Mouse (Mus musculus): ENCODE results near the gene Btbd18. TPM values are rescaled to one million over a fixed set of nuclear protein-coding genes. Genes with fewer than 3 reads are reported as not detected.

The Btbd18 gene
- polyA plus RNA-seq, 1 experiment from 2014 or later: 0.77 TPM

DNA sequence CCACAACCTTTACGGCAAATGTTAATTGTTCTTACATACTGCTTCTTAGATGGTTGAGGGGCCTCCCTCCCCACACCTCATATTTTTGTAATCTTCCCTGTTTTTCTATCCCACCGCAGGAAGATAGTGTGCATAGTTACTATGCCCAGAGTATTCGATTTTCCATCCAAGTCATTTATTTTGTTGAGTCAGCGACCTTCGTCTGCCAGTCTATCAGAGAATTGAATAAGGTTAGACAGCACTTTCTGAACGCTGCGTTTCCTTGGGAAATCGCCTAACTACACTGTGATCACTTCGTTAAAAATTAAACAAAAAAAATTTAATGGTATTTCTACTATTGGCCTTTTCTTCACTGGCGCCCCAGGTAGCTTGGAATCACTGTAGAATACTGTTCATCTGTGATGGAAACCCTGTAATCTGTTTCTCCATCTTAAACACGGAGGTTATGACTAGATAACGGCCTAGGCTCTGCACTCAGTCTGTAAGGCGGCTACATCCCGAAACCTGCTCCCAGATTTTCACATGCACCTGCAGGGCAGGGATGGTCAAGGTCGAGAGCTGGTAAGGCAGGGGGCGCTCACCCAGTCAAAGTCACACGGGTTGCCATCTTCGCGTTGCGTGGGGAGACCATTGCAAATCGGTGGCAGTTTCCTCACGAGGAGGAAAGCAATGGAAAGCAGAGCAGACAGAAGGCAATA, 18.5 kb downstream of the Btbd18 start:
- DNase-seq (ENCODE audit: low spot score) (no peak), ATAC-seq (replicated peaks; ENCODE audit: low FRiP score) (peak; percentile 45)
- Histone ChIP-seq H3K36me3 (ENCODE audit: control insufficient read depth, insufficient read depth, low read length) (peaks cover 10% of the 10 kb centered on the region; the same call in 1 of the 2 replicates), H3K4me1 (replicated peaks; ENCODE audit: control insufficient read depth, insufficient read depth, low read length) (peaks cover 2% of the 10 kb centered on the region; the same call in 1 of the 2 replicates), H3K4me3 (ENCODE audit: low read depth, low read length) (peak overlapping the region; percentile 95), H3K27ac (ENCODE audit: low read depth, low read length) (peak overlapping the region; percentile 37; the same call in 1 of the 2 replicates), H3K4me2 (ENCODE audit: low read depth, low read length, severe bottlenecking) (peak overlapping the region; percentile 73), H3K27me3 (ENCODE audit: control insufficient read depth, insufficient read depth, low read length) (no peaks in the 10 kb centered on the region), H3K9me3 (ENCODE audit: control insufficient read depth, low read length) (no peaks in the 10 kb centered on the region), H3K9ac (ENCODE audit: low read length) (peak overlapping the region; percentile 62)
- 10% methylated on average over 21 of the region's 22 CpGs for WGBS

DNA sequence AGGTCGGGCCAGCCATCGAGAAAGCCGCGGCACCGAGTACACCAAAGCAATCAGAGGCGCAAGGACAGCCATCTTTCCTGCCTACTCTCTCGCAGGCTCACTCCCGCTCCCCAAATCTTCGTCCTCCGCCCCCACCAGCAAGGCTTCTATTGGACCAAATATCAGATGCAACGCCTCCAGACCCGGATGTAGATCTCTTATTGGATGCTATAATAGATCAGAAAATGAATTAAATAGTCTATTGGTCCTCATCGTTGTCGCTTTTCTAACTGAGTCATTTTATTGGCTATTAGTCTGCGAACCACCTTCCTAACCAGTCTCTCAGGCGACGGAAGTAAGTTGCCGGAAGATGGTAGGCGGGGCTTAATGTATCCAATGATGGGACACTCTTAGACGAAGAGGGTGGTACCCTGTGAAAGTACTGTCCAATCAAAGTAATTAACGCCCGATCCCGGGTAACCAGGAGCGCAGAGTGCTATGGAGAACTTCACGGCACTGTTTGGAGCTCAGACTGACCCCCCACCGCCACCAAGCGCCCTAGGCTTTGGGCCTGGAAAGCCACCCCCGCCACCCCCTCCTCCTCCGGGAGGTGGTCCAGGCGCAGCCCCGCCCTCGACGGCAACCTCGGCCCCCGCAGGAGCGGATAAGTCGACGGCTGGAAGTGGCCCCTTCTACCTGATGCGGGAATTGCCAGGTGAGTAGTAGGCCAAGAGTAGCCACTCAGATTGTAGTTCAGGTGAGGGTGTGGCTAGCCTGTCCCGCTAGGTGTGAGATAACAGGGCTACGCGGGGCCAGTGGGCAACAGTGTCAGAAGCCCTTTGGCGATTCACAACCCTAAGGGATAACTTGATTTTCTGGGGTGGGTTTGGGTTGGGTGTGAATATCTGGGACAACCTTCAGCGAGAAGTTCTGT, 19.3 kb downstream of the Btbd18 start, which contains the start of the genes Gm28635 and Med19:
Gene Gm28635 (minus strand): TSS at position 74 of the 913 bp plus-strand sequence.
Gene Med19 (plus strand): TSS at position 435 of the 913 bp plus-strand sequence.
- H3K27me3 ChIP-seq (ENCODE audit: control insufficient read depth, insufficient read depth, low read length): no peaks in the 10 kb centered on the region
- H3K9me3 ChIP-seq (ENCODE audit: control insufficient read depth, low read length): no peaks in the 10 kb centered on the region
- peaks cover 8% of the 10 kb centered on the region; the same call in 1 of the 2 replicates for H3K36me3 ChIP-seq (ENCODE audit: control insufficient read depth, insufficient read depth, low read length)
- under 1% methylated on average over 44 of the region's 44 CpGs for WGBS
- peak within 1 kb of the TSS; percentile 73 for H3K4me2 ChIP-seq (ENCODE audit: low read depth, low read length, severe bottlenecking)
- H3K4me3 ChIP-seq (ENCODE audit: low read depth, low read length): peak within 1 kb of the TSS; percentile 95
- peak within 1 kb of the TSS; percentile 51; the same call in 1 of the 2 replicates for H3K27ac ChIP-seq (ENCODE audit: low read depth, low read length)
- H3K4me1 ChIP-seq (replicated peaks; ENCODE audit: control insufficient read depth, insufficient read depth, low read length): peaks cover 2% of the 10 kb centered on the region; the same call in 1 of the 2 replicates
- ATAC-seq (replicated peaks; ENCODE audit: low FRiP score): peak; percentile 100
- peak; percentile 90 for DNase-seq (ENCODE audit: low spot score)
- H3K9ac ChIP-seq (ENCODE audit: low read length): peak within 1 kb of the TSS; percentile 77

DNA sequence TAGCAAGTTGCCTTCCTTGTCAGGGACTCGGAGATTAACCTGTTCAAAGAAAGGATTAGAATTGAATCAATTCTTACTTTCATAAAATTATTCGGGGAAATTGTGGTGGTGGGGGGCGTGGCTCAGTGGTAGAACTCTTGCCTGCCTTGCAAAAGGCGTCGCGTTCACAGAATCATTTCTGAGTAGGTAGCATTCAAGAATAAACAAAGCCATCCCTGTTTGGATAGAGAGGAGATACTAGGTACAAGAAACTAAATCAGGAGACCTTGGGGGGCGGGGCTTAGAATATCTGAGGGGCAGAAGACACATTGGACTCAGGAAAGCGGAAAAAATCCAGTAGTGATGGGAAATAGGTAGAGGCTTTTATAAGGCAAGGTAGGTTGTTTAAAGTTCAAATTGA, 20.1 kb downstream of the Btbd18 start, which contains the start of gene Tmx2:
Gene Tmx2 (minus strand): TSS at position 125 of the 400 bp plus-strand sequence.
- WGBS: 21% methylated on average over 8 of the region's 8 CpGs
- peak within 1 kb of the TSS; percentile 95 for H3K4me3 ChIP-seq (ENCODE audit: low read depth, low read length)
- H3K27ac ChIP-seq (ENCODE audit: low read depth, low read length): 0 out of 2 replicates have a peak within 1 kb of the TSS, but pooled peaks have one; percentile 51
- ATAC-seq (replicated peaks; ENCODE audit: low FRiP score) (no peak), DNase-seq (ENCODE audit: low spot score) (no peak)
- H3K4me2 ChIP-seq (ENCODE audit: low read depth, low read length, severe bottlenecking): peak within 1 kb of the TSS; percentile 73
- peaks cover 8% of the 10 kb centered on the region; the same call in 1 of the 2 replicates for H3K36me3 ChIP-seq (ENCODE audit: control insufficient read depth, insufficient read depth, low read length)
- H3K9ac ChIP-seq (ENCODE audit: low read length): peak within 1 kb of the TSS; percentile 77
- H3K4me1 ChIP-seq (replicated peaks; ENCODE audit: control insufficient read depth, insufficient read depth, low read length): peaks cover 2% of the 10 kb centered on the region; the same call in 1 of the 2 replicates
- H3K9me3 ChIP-seq (ENCODE audit: control insufficient read depth, low read length): no peaks in the 10 kb centered on the region
- H3K27me3 ChIP-seq (ENCODE audit: control insufficient read depth, insufficient read depth, low read length): no peaks in the 10 kb centered on the region

DNA sequence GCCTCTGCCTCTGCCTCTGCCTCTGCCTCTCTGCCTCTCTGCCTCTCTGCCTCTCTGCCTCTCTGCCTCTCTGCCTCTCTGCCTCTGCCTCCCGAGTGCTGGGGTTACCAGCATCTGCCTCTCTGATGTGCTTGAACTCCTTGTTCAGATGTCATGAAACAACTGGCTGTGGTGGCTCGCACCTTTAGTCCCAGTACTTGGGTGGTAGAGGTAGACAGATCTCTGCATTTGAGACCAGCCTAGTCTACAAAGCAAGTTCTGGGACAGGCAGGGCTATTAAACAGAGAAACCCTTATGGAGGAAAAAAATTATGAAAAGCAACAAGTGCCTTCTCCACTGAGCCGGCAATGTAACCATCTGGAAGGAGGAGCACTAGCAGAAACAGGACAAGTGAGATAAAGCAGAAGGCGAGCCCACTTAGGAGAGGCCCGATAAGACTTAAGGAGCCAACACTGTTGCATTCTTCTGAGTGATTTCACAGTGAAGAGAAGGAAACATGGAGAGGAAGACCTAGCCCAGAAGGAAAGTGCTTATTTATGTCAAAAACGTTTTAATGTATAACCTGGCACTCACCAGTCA, 23.8 kb downstream of the Btbd18 start:
- H3K27ac ChIP-seq (ENCODE audit: low read depth, low read length): no peak overlapping the region
- H3K36me3 ChIP-seq (ENCODE audit: control insufficient read depth, insufficient read depth, low read length): no peaks in the 10 kb centered on the region; the same call in 1 of the 2 replicates
- H3K9ac ChIP-seq (ENCODE audit: low read length): no peak overlapping the region
- DNase-seq (ENCODE audit: low spot score) (no peak), ATAC-seq (replicated peaks; ENCODE audit: low FRiP score) (no peak)
- H3K4me2 ChIP-seq (ENCODE audit: low read depth, low read length, severe bottlenecking): no peak overlapping the region
- no peaks in the 10 kb centered on the region for H3K27me3 ChIP-seq (ENCODE audit: control insufficient read depth, insufficient read depth, low read length)
- H3K4me3 ChIP-seq (ENCODE audit: low read depth, low read length): no peak overlapping the region
- no peaks in the 10 kb centered on the region for H3K9me3 ChIP-seq (ENCODE audit: control insufficient read depth, low read length)
- 88% methylated on average over 6 of the region's 6 CpGs for WGBS
- H3K4me1 ChIP-seq (replicated peaks; ENCODE audit: control insufficient read depth, insufficient read depth, low read length): peaks cover 2% of the 10 kb centered on the region; the same call in 1 of the 2 replicates

DNA sequence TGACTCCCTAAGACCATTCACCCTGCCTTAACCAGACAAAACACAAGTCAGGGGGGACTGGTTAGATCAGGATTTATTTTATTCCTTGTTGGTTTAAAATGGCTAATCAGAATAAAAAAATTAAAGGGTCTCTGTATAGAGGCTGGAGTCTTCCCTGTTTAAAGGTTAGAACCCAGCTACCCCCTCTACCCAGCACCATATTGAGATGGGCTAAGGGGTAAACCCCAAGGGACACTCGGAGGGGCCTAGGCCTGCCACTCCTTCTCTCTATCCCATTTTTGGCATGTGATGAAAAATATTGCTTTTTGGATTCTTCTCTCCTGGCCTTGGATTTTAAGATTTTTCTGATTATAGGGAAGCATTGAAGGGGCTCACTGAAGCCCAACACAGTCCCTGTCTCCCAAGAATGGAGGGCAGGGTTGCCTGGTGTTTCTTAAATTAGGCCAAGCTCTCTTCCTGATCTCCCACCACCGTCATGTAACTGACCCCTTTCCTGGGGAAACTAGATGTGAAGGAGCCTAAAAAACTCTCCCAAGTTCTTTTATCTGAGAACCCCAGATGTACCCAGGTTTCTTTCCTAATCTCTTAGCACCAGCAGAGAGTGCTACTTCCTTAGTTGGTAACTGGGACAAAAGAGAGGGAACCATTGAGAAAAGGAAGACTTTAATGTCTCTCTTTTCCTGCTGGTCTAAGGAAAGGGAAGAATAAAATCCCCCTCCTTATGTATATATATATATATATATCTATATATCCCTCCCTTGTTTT, 29.4 kb downstream of the Btbd18 start:
- Histone ChIP-seq H3K27me3 (ENCODE audit: control insufficient read depth, insufficient read depth, low read length) (no peaks in the 10 kb centered on the region), H3K4me2 (ENCODE audit: low read depth, low read length, severe bottlenecking) (no peak overlapping the region), H3K27ac (ENCODE audit: low read depth, low read length) (no peak overlapping the region), H3K9ac (ENCODE audit: low read length) (no peak overlapping the region), H3K9me3 (ENCODE audit: control insufficient read depth, low read length) (no peaks in the 10 kb centered on the region), H3K4me3 (ENCODE audit: low read depth, low read length) (no peak overlapping the region), H3K36me3 (ENCODE audit: control insufficient read depth, insufficient read depth, low read length) (peaks cover 5% of the 10 kb centered on the region; the same call in 1 of the 2 replicates), H3K4me1 (replicated peaks; ENCODE audit: control insufficient read depth, insufficient read depth, low read length) (no peaks in the 10 kb centered on the region)
- DNase-seq (ENCODE audit: low spot score) (no peak), ATAC-seq (replicated peaks; ENCODE audit: low FRiP score) (no peak)
- 79% methylated on average over 2 of the region's 2 CpGs for WGBS

DNA sequence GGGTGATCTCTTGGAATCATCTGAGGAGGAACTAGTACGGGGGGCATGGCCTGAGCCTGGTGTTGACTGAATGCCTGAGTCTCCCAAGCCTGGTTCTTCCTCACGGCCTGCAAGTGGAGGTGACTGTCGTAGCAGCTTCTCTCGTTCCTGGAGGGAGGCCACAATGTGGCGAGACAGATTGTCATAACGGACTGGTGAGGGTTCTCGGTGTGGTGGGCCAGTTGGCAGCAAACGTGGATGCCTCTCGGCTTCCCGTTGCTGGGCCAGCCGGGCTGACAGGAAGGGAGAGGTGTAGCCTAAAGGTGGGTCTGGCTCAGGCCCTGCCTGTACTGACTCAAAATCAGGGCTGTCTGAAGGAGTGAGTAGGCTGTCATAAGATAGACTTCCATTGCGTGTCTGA, 31.2 kb downstream of the Btbd18 start:
- no peak for DNase-seq (ENCODE audit: low spot score)
- H3K27me3 ChIP-seq (ENCODE audit: control insufficient read depth, insufficient read depth, low read length): no peaks in the 10 kb centered on the region
- no peak overlapping the region for H3K4me2 ChIP-seq (ENCODE audit: low read depth, low read length, severe bottlenecking)
- no peak overlapping the region for H3K9ac ChIP-seq (ENCODE audit: low read length)
- no peak overlapping the region for H3K27ac ChIP-seq (ENCODE audit: low read depth, low read length)
- no peak for ATAC-seq (replicated peaks; ENCODE audit: low FRiP score)
- WGBS: 94% methylated on average over 12 of the region's 12 CpGs
- H3K9me3 ChIP-seq (ENCODE audit: control insufficient read depth, low read length): no peaks in the 10 kb centered on the region
- H3K4me1 ChIP-seq (replicated peaks; ENCODE audit: control insufficient read depth, insufficient read depth, low read length): no peaks in the 10 kb centered on the region
- H3K36me3 ChIP-seq (ENCODE audit: control insufficient read depth, insufficient read depth, low read length): peaks cover 5% of the 10 kb centered on the region; the same call in 1 of the 2 replicates
- no peak overlapping the region for H3K4me3 ChIP-seq (ENCODE audit: low read depth, low read length)

DNA sequence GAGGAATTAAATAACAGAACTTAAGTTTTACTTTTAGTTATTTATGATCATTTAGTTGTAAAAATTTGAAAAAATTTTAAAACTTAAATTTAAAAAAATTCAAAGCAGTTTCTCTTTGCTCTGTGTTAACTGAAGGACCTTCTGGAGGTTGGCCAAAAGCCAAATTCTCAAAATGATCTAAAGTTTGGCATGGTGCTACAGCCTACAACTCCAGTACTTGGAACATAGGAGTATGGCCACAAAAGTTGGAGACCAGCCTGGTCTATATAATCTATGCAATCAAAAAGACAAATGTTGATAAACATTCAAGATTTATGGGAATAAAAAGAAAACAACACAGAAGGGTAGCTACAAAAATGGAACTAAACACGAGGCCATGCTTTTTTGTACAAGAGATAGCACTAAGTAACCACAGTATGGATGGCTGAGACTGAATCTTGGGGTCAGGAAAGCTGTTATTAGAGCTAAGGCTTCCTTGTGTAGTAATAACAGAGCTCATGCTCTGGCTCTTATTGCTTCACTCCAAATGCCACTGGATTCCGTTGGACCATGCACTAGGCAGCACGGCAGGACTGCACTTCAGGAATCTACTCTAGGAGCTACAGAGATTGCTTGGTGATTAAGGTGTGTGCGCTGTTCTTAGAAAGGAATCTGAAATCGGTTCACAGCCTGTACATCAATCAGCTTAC, 36.3 kb downstream of the Btbd18 start:
- H3K4me1 ChIP-seq (replicated peaks; ENCODE audit: control insufficient read depth, insufficient read depth, low read length): no peaks in the 10 kb centered on the region
- DNase-seq (ENCODE audit: low spot score) (no peak), ATAC-seq (replicated peaks; ENCODE audit: low FRiP score) (no peak)
- no peak overlapping the region for H3K9ac ChIP-seq (ENCODE audit: low read length)
- H3K9me3 ChIP-seq (ENCODE audit: control insufficient read depth, low read length): no peaks in the 10 kb centered on the region
- H3K27ac ChIP-seq (ENCODE audit: low read depth, low read length): no peak overlapping the region
- H3K36me3 ChIP-seq (ENCODE audit: control insufficient read depth, insufficient read depth, low read length): no peaks in the 10 kb centered on the region; the same call in 1 of the 2 replicates
- H3K4me3 ChIP-seq (ENCODE audit: low read depth, low read length): no peak overlapping the region
- no peaks in the 10 kb centered on the region for H3K27me3 ChIP-seq (ENCODE audit: control insufficient read depth, insufficient read depth, low read length)
- WGBS: 94% methylated on average over 5 of the region's 5 CpGs
- H3K4me2 ChIP-seq (ENCODE audit: low read depth, low read length, severe bottlenecking): no peak overlapping the region

Measured in forebrain, embryonic 11.5 days (tissue).